Mouse (Mus musculus): ENCODE data around the gene Gpr82.

GRCm38 (mm10) chrX:13668867-13669266 is 7.7 kb downstream of the Gpr82 start:
- TF ChIP-seq CTCF (IDR thresholded peaks at IDR 0.05; ENCODE audit: borderline replicate concordance, extremely low read depth, insufficient read depth, insufficient read length) (no peak), POLR2A (IDR thresholded peaks at IDR 0.05; ENCODE audit: borderline replicate concordance, extremely low read depth, insufficient read depth, insufficient read length, poor library complexity, severe bottlenecking) (no peak)
